ENCODE assay signal across 12 mouse cellular contexts in the genomic region with DNA sequence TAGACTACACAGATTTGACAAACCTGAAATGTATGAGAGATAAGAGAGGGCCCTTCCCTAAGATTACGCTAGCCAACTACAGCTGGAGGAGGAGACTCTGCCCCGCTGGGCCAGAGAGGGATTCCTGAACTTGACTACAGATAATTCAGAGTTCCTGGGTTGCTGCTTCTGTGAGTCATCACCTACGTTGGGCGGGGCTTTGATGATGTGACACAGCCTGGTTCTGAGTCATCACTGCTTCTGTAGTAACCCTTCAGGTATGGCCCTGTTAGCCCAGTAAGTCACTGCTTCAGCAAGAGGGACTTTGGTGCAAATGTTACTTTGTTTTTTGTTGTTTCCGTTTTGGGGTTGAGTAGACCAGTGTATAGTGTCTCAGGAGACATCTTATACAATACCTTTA. TPM values are rescaled to one million over a fixed set of nuclear protein-coding genes. Genes with fewer than 3 reads are reported as not detected.
DNase-seq lines count a peak whose midpoint lies in the region; ATAC-seq and TF ChIP-seq lines count a peak whose summit lies in the region.
"Had no signal": no experiment of that assay in that cellular context is flagged by ENCODE, and none has a peak within 500 bp of the region (broad histone marks: within the 10 kb centered on the region; RNA-seq: fewer than 3 reads in every experiment).

No protein-coding gene starts in this region.

- POLR2A ChIA-PET in Patski (lab: Charles Lee): no interaction called here

- no peak overlapping the region for H3K27ac ChIP-seq in heart, embryonic 10.5 days
- H3K27ac ChIP-seq in midbrain, embryonic 11.5 days (ENCODE audit: low read depth, low read length): no peak overlapping the region
- H3K27ac ChIP-seq: forebrain, embryonic 15.5 days; hindbrain, embryonic 13.5 days had no signal

- peaks cover 4% of the 10 kb centered on the region for H3K27me3 ChIP-seq in Patski
- H3K27me3 ChIP-seq in heart, embryonic 10.5 days (ENCODE audit: insufficient read depth, poor library complexity, severe bottlenecking): no peaks in the 10 kb centered on the region
- no peaks in the 10 kb centered on the region for H3K27me3 ChIP-seq in midbrain, embryonic 11.5 days (ENCODE audit: control insufficient read depth, insufficient read depth, low read length)
- H3K27me3 ChIP-seq: forebrain, embryonic 15.5 days; hindbrain, embryonic 13.5 days had no signal

- no peaks in the 10 kb centered on the region for H3K36me3 ChIP-seq in heart, embryonic 10.5 days
- H3K36me3 ChIP-seq in midbrain, embryonic 11.5 days (ENCODE audit: control insufficient read depth, insufficient read depth, low read length): no peaks in the 10 kb centered on the region
- H3K36me3 ChIP-seq: forebrain, embryonic 15.5 days; hindbrain, embryonic 13.5 days had no signal

- TF ChIP-seq POLR2A in lung, adult 2 months (IDR thresholded peaks at IDR 0.05; ENCODE audit: borderline replicate concordance, extremely low read depth, low read depth, low read length): no peak

- TF ChIP-seq CTCF in lung, adult 2 months (IDR thresholded peaks at IDR 0.05; ENCODE audit: insufficient read depth, low read length): no peak
- no peak for TF ChIP-seq CTCF in Patski (IDR thresholded peaks at IDR 0.05)

- no peak overlapping the region for H3K4me2 ChIP-seq in midbrain, embryonic 11.5 days
- H3K4me2 ChIP-seq: forebrain, embryonic 15.5 days; hindbrain, embryonic 13.5 days had no signal

- H3K4me1 ChIP-seq in lung, adult 2 months (ENCODE audit: control insufficient read depth, insufficient read depth, low read length): no peaks in the 10 kb centered on the region
- H3K4me1 ChIP-seq in heart, embryonic 10.5 days: peaks cover 8% of the 10 kb centered on the region
- H3K4me1 ChIP-seq in midbrain, embryonic 11.5 days (ENCODE audit: control insufficient read depth, insufficient read depth, low read length): no peaks in the 10 kb centered on the region
- H3K4me1 ChIP-seq: forebrain, embryonic 15.5 days; hindbrain, embryonic 13.5 days had no signal

- WGBS in lung, adult 2 months: 71% methylated on average over 5 of the region's 5 CpGs
- WGBS in heart, embryonic 10.5 days: 52% methylated on average over 5 of the region's 5 CpGs
- WGBS in midbrain, embryonic 11.5 days: 79% methylated on average over 5 of the region's 5 CpGs

- no peaks in the 10 kb centered on the region for H3K9me3 ChIP-seq in heart, embryonic 10.5 days
- no peaks in the 10 kb centered on the region for H3K9me3 ChIP-seq in midbrain, embryonic 11.5 days (ENCODE audit: control insufficient read depth, low read length)
- H3K9me3 ChIP-seq: forebrain, embryonic 15.5 days; hindbrain, embryonic 13.5 days had no signal

- CTCF ChIA-PET in Patski (lab: Charles Lee): no interaction called here

- in situ Hi-C loops in Patski (cut with MboI; ENCODE audit: low pct_unique_long_range_greater_than_20kb): no loop called here

- H3K4me3 ChIP-seq in lung, adult 2 months (replicated peaks; ENCODE audit: extremely low read depth, low read depth, low read length): no peak overlapping the region
- H3K4me3 ChIP-seq in heart, embryonic 10.5 days: no peak overlapping the region
- H3K4me3 ChIP-seq in midbrain, embryonic 11.5 days (ENCODE audit: low read depth, low read length): no peak overlapping the region
- H3K4me3 ChIP-seq: forebrain, embryonic 15.5 days; hindbrain, embryonic 13.5 days had no signal

- peak; percentile 54 for ATAC-seq in Patski
- peak; percentile 39; the same call in 1 of the 2 replicates for ATAC-seq in neutrophil, adult 5-6 weeks (ENCODE audit: extremely low read depth, insufficient number of reproducible peaks, low FRiP score, poor library complexity, severe bottlenecking)
- no peak for ATAC-seq in midbrain, embryonic 11.5 days (ENCODE audit: low FRiP score)
- ATAC-seq: forebrain, embryonic 15.5 days; liver, postnatal 0 days had no signal

- no peak overlapping the region for H3K9ac ChIP-seq in midbrain, embryonic 11.5 days (ENCODE audit: low read length)
- H3K9ac ChIP-seq: forebrain, embryonic 15.5 days; hindbrain, embryonic 13.5 days; liver, postnatal 0 days had no signal

- peak; percentile 43 for DNase-seq in lung, postnatal 36 days
- no peak for DNase-seq in lung, adult 2 months
- no peak for DNase-seq in Patski (ENCODE audit: low read depth, low spot score)
- DNase-seq in heart, embryonic 10.5 days (ENCODE audit: low spot score): peak; percentile 75
- DNase-seq in spleen, postnatal 14 days (ENCODE audit: low spot score in 2 of 2): no peak
- DNase-seq in cerebellum, adult 8-10 months: no peak
- DNase-seq in midbrain, embryonic 11.5 days (ENCODE audit: low spot score, missing footprints): no peak
- DNase-seq: cerebellum, postnatal 36 days; liver, postnatal 0 days had no signal

RNA-seq across cellular contexts. Expression of gene D16Ertd472e, which starts 42.9 kb away (rescaled TPM):
- polyA plus RNA-seq in lung, adult 2 months (2012; rRNA removed): 7.7 and 9.8 TPM in 2 replicates
- 0.72 TPM for polyA plus RNA-seq in Patski (2021)
- polyA plus RNA-seq in heart, embryonic 10.5 days (2016; fragmentation: Nextera tagmentation; extraction: Ambion mirVana): 9.1 and 13.6 TPM in 2 replicates
- 23.6 and 24.4 TPM in 2 replicates for total RNA-seq in neutrophil, adult 5-6 weeks (2017)
- 17.7 and 19.8 TPM in 2 replicates for polyA plus RNA-seq in midbrain, embryonic 11.5 days (2014; fragmentation: Nextera tagmentation; extraction: Ambion mirVana)

Comparison
In these comparisons a context has a peak if more than half of its experiments do, and no peak if none do; other contexts are left out.
1. DNase-seq: peak in lung, postnatal 36 days (single experiment) and heart, embryonic 10.5 days (single experiment); none in lung, adult 2 months (single experiment), Patski (single experiment), spleen, postnatal 14 days (0 of 2), cerebellum, adult 8-10 months (single experiment) and midbrain, embryonic 11.5 days (single experiment).